Mouse (Mus musculus): ENCODE measurements around the gene Pxmp4. TPM values are rescaled to one million over a fixed set of nuclear protein-coding genes. Genes with fewer than 3 reads are reported as not detected.

The Pxmp4 gene
- total RNA-seq (2021): 10 to 100 TPM; 25.7 to 26.8 TPM

- intact Hi-C loops (cut with DNase I): no loop called here
Measured at GRCm38 (mm10) chr2:154603638-154604153, at the start of gene Pxmp4. Gene Pxmp4 (minus strand): TSS chr2:154603708.

DNA sequence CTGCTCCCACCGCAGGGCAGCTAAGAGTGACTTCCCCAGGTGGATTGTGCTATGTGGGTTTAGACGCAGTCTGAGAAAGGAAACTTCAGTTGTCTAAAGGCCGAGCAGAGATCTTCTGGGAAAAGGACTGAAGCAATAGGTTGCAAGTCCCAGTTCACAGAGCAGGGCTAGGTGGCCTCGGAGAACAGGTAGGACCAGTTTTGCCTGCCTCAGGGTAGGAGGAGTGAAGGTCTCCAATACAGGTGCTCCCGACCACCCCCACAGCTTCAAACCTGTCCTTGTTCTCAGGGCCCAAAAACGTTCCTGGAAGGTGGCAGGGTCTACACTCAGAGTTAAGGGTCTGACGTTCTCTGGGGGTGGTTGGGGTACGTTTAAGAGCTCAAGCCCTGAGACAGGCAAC, 47.9 kb upstream of the Pxmp4 start, which contains the start of gene Chmp4b:
Gene Chmp4b, plus strand, starts transcription at position 343 of the 400 bp plus-strand sequence.
- no peak for DNase-seq
- intact Hi-C loops (cut with DNase I): no loop called here

More at GRCm38 (mm10) chr2:154603638-154604153, at the start of gene Pxmp4:
- peak; percentile 99 to 100 for DNase-seq

GRCm38 (mm10) chr2:154650404-154650803, 46.9 kb upstream of the Pxmp4 start:
- intact Hi-C loops (cut with DNase I): no loop called here
- DNase-seq: no peak

DNA sequence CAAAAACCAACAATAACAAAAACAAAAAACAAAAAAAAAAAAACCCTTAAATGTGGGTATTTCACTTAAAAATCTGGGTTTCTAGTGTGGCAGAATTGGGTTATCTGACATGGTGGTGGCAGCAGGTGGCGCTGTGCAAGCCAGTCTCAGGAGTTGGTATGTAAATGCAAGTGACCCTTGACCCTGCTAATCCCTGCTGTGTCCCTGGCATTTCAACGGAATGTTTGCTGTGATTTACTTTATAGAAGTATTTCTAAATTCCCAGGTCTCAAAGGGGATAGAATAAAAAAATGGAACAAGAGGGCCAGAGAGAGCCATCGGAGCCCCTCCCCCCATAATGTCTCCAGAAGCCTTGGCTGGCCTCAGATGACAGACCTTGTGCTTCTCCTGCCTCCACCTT, 44.6 kb upstream of the Pxmp4 start:
- intact Hi-C loops (cut with DNase I): no loop called here
- peak in 1 of 2 experiments; percentile 18 for DNase-seq

DNA sequence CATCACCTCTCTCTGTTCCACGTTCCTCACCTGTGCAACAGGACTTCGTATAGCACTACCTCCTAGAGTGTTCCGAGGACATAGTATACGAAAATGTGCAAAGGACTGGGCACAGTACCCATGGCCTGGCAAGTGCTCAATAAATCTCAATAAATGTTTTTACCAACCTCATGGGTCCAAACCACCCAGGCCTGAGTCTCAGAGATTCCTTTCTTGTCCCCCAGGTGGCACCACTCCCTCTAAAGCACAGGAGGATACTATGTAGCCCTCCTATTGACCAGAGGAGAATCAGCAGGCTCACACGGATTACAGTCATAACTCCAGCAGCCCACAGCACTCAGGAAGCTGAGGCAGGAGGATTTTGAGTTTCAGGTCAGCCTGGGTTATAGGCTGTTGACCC, 43.1 kb upstream of the Pxmp4 start:
- intact Hi-C loops (cut with DNase I): loop anchor here (1.0 kb wide), 1 partner anchor 297 kb away; no protein-coding TSS in a partner anchor
- DNase-seq: peak; percentile 28 to 43

DNA sequence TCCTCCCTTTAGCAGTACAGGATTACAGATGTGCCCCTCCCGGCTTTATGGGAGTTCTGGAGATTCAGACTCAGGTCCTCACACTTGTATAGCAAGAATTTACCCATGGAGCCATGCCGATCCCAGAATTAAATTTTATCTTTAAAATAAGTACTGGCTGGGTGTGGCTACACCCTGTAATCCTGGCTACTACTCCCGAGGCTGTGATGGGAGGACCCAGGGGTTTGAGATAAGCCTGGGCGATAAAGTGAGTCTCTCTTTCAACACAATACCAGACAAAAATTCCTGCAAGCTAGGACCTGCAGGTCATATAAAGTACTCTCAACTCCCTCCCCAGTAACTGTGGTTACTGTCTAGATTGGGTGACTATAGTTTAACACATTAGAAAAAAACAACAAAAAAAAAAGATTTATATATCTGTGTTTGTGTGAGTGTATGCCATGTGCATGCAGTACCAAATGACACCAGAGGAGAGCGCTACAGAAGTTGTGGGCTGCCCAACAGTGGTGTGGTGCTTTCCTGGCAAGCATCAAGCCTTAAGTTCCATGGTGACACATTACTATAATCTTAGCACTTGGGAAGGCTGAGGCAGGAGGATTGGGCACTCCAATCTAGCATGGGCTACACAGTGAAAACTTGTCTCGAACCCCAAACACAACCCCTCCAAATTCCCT, 39.3 kb upstream of the Pxmp4 start:
- DNase-seq: no peak
- intact Hi-C loops (cut with DNase I): no loop called here

- intact Hi-C loops (cut with DNase I): no loop called here
- no peak for DNase-seq
Measured at GRCm38 (mm10) chr2:154642005-154642459, 38.5 kb upstream of the Pxmp4 start.

DNA sequence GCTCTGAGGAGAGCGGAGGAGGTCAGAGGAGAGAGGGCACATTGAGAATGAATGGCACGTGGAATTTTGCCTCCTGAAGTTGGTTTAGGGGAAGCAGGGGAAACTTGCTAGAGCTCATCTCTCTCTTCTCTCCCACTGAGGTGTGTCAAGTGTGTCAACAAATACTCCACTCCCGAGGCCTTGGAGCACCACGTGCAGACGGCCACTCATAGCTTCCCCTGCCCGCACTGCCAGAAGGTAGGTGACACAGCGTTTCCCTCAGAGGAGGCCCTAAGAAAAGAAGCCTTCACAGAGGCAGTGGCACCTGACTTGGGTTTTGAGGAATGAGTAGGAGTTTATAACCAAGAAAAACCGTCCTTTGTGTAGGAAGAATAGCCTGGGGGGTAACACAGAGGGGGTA, 37.7 kb upstream of the Pxmp4 start:
- intact Hi-C loops (cut with DNase I): no loop called here
- DNase-seq: no peak

GRCm38 (mm10) chr2:154639115-154639514, 35.6 kb upstream of the Pxmp4 start:
- intact Hi-C loops (cut with DNase I): no loop called here
- no peak for DNase-seq

- intact Hi-C loops (cut with DNase I): no loop called here
Measured at GRCm38 (mm10) chr2:154638521-154638920, 35.0 kb upstream of the Pxmp4 start.

GRCm38 (mm10) chr2:154635826-154636225, 32.3 kb upstream of the Pxmp4 start:
- no peak for DNase-seq
- intact Hi-C loops (cut with DNase I): no loop called here

More at GRCm38 (mm10) chr2:154638521-154638920, 35.0 kb upstream of the Pxmp4 start:
- no peak for DNase-seq

DNA sequence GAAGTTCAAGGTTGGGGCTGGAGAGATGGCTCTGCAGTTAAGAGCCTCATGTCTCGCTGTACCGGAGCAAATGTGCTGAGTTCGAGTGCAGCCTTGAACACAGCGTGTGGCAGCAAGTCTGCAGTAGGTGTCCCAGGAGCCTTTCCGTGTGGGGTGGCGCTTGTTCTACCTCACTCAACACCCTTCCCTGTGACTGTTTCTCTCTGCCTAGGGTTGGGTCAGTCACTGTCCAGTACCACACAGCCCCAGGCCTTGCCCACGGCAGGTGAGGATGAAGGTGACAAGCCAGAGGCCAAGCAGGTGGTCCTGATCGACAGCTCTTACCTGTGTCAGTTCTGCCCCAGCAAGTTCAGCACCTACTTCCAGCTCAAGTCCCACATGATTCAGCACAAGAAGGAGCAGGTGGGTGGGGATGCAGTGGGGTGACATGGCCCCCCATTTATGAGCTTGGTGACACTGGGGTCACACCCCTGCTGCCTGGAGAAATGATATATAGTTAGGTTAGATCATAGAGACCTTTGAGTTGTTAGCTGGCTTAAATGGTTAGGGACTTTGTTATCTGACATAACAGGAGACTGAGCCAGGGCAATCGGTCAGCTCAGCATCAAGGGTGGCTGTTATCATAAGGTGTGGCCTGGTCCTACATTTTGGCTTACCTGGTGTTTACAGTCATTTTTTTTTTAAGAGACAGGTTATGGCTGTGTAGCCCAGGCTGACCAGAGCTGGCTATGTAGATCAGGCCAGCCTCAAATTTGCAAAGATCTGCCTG, 30.6 kb upstream of the Pxmp4 start:
- intact Hi-C loops (cut with DNase I): no loop called here
- no peak for DNase-seq

- intact Hi-C loops (cut with DNase I): no loop called here
- no peak for DNase-seq
Measured at GRCm38 (mm10) chr2:154633039-154633742, 29.7 kb upstream of the Pxmp4 start.

- intact Hi-C loops (cut with DNase I): no loop called here
- no peak for DNase-seq
Measured at GRCm38 (mm10) chr2:154632203-154632780, 28.8 kb upstream of the Pxmp4 start.

GRCm38 (mm10) chr2:154630531-154630930, 27.0 kb upstream of the Pxmp4 start:
- no peak for DNase-seq
- intact Hi-C loops (cut with DNase I): no loop called here

DNA sequence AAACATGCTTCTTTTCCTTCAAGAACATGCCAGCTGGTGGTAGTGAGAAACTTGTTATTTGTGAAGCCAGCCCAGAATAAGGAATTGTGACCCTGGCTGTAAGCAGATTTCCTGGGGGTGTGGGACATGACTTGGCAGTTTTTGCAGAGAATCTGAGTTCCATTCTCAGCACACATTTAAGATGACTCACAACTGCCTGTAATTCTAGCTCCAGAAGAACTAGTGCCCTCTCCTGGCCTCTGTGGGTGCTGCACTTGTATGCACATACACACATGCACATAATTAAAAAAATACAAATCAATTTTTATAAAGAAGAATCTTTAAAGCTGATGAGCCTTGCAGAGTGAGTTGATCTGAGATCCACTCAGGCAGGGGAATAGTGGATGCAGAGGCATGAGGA, 20.6 kb upstream of the Pxmp4 start:
- no peak for DNase-seq
- intact Hi-C loops (cut with DNase I): no loop called here

GRCm38 (mm10) chr2:154621684-154622083, 18.2 kb upstream of the Pxmp4 start:
- intact Hi-C loops (cut with DNase I): no loop called here
- no peak for DNase-seq

DNA sequence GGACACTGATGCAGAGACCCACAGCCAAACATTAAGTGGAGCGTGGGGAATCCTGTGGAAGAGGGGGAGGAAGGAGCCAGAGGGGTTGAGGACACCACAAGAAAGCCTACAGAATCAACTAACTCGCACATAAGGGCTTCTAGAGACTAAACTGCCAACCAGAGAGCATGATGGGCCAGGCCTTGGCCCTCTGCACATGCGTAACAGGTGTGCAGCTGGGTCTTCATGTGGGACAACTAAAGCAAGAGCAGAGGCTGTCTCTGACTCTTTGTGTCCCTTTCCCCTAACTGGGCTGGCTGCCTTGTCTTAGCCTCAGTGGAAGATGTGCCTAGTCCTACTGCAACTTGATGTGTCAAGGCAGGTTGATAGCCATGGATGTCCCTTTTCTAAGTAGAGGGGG, 13.6 kb upstream of the Pxmp4 start:
- DNase-seq: no peak
- intact Hi-C loops (cut with DNase I): loop anchor here (2.0 kb wide), 1 partner anchor 46 kb away; no protein-coding TSS in a partner anchor

DNA sequence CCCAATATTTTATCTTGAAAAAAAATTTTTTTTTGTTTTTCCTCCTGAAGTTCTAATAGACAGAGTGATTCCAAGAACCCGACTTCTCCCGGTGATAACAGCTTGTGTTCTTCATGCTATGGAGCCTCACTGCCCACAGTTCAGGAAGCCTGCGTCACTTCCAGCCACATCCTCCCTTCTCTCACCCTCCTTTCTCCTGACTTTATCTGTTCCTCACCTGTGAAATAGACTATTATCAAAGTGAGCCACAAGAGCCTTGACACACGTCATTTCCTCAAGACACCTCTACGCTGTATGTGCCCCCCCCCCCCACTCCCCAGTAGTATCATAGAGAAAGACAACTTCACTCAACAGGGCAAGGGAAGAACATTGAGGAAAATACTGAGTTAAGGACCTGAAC, 12.2 kb upstream of the Pxmp4 start:
- DNase-seq: no peak
- intact Hi-C loops (cut with DNase I): loop anchor here (2.0 kb wide), 1 partner anchor 47 kb away; no protein-coding TSS in a partner anchor

- DNase-seq: no peak
- intact Hi-C loops (cut with DNase I): no loop called here
Measured at GRCm38 (mm10) chr2:154614841-154615576, 11.5 kb upstream of the Pxmp4 start.

Data from heart, postnatal 10 days (tissue).